Mouse (Mus musculus) testis, adult 2 months (tissue): ENCODE data around the gene Srp9. TPM values are rescaled to one million over a fixed set of nuclear protein-coding genes. Genes with fewer than 3 reads are reported as not detected.

ENCODE experiments used
- H3K27ac ChIP-seq: fragments of 200-500 bp; 2 replicates; pipeline ENCODE4 v1.5.1; 2012; ENCODE audit warnings: low read depth, low read length; ENCODE audit not compliant: control insufficient read depth, insufficient read depth
- H3K27me3 ChIP-seq: fragments of 200-500 bp; 2 replicates; pipeline ENCODE4 v1.6.1; 2012; ENCODE audit warnings: mild to moderate bottlenecking, low read length, moderate library complexity; ENCODE audit not compliant: control insufficient read depth, insufficient read depth
- H3K36me3 ChIP-seq: fragments of 200-500 bp; 2 replicates; pipeline ENCODE4 v1.6.1; 2012; ENCODE audit warnings: mild to moderate bottlenecking, low read length; ENCODE audit not compliant: control insufficient read depth, insufficient read depth
- H3K4me1 ChIP-seq: fragments of 200-500 bp; 2 replicates; pipeline ENCODE4 v1.6.1; 2012; ENCODE audit warnings: low read length; ENCODE audit not compliant: control insufficient read depth, insufficient read depth
- H3K4me3 ChIP-seq: fragments of 200-500 bp; 2 replicates; pipeline ENCODE4 v1.5.1; 2012; ENCODE audit warnings: low read depth, mild to moderate bottlenecking, low read length, moderate library complexity, mixed read lengths; ENCODE audit not compliant: control insufficient read depth
- CTCF ChIP-seq: fragments of 200-500 bp; IDR thresholded peaks from 2 replicates; pipeline ENCODE4 v1.5.1; 2012; ENCODE audit warnings: low read depth, mild to moderate bottlenecking, inconsistent platforms, low read length, moderate library complexity; ENCODE audit not compliant: control insufficient read depth, insufficient read depth, insufficient replicate concordance
- POLR2A ChIP-seq: fragments of 200-500 bp; IDR thresholded peaks from 2 replicates; pipeline ENCODE4 v1.6.1; 2012; ENCODE audit warnings: low read depth, mild to moderate bottlenecking, inconsistent platforms, low read length, moderate library complexity; ENCODE audit not compliant: control insufficient read depth
- polyA plus RNA-seq: library from polyadenylated mRNA; depleted of rRNA; stranded (reverse); fragments of >200 nt; gene quantifications from 2 replicates; pipeline ENCODE4 v1.2.3, GENCODE M21; 2012; rRNA removed

Gene Srp9
- polyA plus RNA-seq, 1 experiment: 96.3 TPM

DNA sequence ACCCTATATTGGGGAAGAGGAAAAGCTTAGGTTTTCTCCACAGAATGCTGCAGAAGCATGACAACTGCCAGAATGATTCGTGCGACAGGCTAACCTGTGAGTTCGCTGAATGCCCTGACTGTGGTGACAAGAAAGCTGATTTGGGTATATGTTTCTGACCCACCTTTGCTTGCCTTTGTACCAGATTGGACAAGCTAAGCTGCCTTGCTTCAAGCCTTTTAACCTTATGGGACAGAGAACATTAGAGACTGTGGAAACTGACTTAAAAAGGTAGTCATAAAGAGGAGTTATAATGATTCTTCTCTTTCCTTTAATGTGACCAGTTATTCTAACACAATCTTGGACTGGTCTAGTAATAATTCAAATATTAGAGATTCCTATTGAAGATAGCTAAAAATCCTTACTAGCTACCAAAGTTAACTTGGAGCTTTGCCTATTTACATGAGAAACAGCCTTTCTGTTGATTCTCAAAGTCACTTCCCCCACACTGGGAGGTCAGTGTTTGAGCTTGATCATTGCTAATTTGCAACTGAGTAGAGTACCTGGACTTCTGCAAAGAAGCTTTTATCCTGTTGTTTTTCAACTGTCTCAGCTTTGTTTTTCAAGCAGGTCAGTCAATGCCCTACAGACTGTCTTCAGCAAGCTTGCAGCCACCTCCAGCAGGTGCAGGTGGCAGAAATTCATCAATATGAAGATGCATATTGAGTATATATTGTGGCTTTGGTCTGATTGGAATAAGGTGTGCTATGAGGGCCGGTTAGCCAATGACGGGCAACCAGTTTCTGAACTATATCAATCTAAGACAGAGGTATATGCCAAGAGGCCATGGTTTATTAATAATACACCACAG, 57.1 kb downstream of the Srp9 start:
- Histone ChIP-seq H3K27me3 (no peaks in the 10 kb centered on the region), H3K4me1 (no peaks in the 10 kb centered on the region), H3K36me3 (no peaks in the 10 kb centered on the region), H3K27ac (no peak overlapping the region), H3K4me3 (no peak overlapping the region)
- no peak for TF ChIP-seq CTCF
- TF ChIP-seq POLR2A: no peak

Other genes starting within 250 kb of the Srp9 start
- gene Enah, start 104.7 kb upstream of the Srp9 start, polyA plus RNA-seq: 50.5 and 54.0 TPM in 2 replicates
- not detected in 2 replicates for gene Vmn1r1, start 39.7 kb downstream of the Srp9 start, polyA plus RNA-seq
- 10.6 and 10.9 TPM in 2 replicates for gene Degs1, start 158.1 kb downstream of the Srp9 start, polyA plus RNA-seq
- gene Fbxo28, start 216.9 kb downstream of the Srp9 start, polyA plus RNA-seq: 6.8 and 7.9 TPM in 2 replicates